Mouse (Mus musculus): ENCODE results near the gene Dnah2.

GRCm38 (mm10) chr11:69401987-69402386 lies 146.9 kb downstream of the Dnah2 start:
- TF ChIP-seq CTCF (IDR thresholded peaks at IDR 0.05; ENCODE audit: low read depth), result no peak
- TF ChIP-seq EP300 (IDR thresholded peaks at IDR 0.05; ENCODE audit: low read depth), result no peak

All from liver, embryonic 14.5 days (tissue).